Mouse (Mus musculus) midbrain, embryonic 12.5 days (tissue): ENCODE data around the gene Ap2a2. TPM values are rescaled to one million over a fixed set of nuclear protein-coding genes. Genes with fewer than 3 reads are reported as not detected.
"Not testable (repeated sequence)": the region's sequence is repeated elsewhere in the genome, so short reads cannot be mapped to it uniquely, and the experiment has no call there.

Experiments
- ATAC-seq: fragments of 200-750 bp; cut with Nextera tagmentation; 2 replicates; pipeline ENCODE4 v1.8.0; 2017; ENCODE audit warnings: low read depth, moderate TSS enrichment, moderate library complexity; ENCODE audit not compliant: low FRiP score
- H3K27ac ChIP-seq: fragments of 300-500 bp; sonication (generic); replicated peaks from 2 replicates; pipeline ENCODE4 v1.5.1; 2016; ENCODE audit warnings: mild to moderate bottlenecking
- H3K27me3 ChIP-seq: fragments of 300-500 bp; sonication (generic); 2 replicates; pipeline ENCODE4 v1.6.1; 2016; ENCODE audit warnings: mild to moderate bottlenecking
- H3K36me3 ChIP-seq: fragments of 300-500 bp; sonication (generic); 2 replicates; pipeline ENCODE4 v1.6.1; 2016
- H3K4me1 ChIP-seq: fragments of 300-500 bp; sonication (generic); 2 replicates; pipeline ENCODE4 v1.6.1; 2016
- H3K4me2 ChIP-seq: fragments of 300-500 bp; sonication (generic); replicated peaks from 2 replicates; pipeline ENCODE4 v1.6.1; 2016; ENCODE audit warnings: mild to moderate bottlenecking, moderate library complexity
- H3K4me3 ChIP-seq: fragments of 300-500 bp; sonication (generic); 2 replicates; pipeline ENCODE4 v1.5.1; 2016; ENCODE audit warnings: mild to moderate bottlenecking
- H3K9ac ChIP-seq: fragments of 300-500 bp; sonication (generic); replicated peaks from 2 replicates; pipeline ENCODE4 v1.6.1; 2016; ENCODE audit warnings: mild to moderate bottlenecking, moderate library complexity
- H3K9me3 ChIP-seq: fragments of 300-500 bp; sonication (generic); 2 replicates; pipeline ENCODE4 v1.6.1; 2016; ENCODE audit warnings: mild to moderate bottlenecking
- WGBS: fragments of 180-500 bp; shearing (Covaris S2); methylation state at CpG from one replicate; pipeline ENCODE4 v1.1.7; 2016; 5-methylcytosine and 5-hydroxymethylcytosine counted together
- polyA plus RNA-seq: library from polyadenylated mRNA; unstranded; fragments of >200 nt; fragmentation: Nextera tagmentation; extraction: Ambion mirVana; gene quantifications from 2 replicates; pipeline ENCODE4 v1.2.1, GENCODE M21; 2016

The Ap2a2 gene
- polyA plus RNA-seq, 1 experiment from 2014 or later: 109 TPM

DNA sequence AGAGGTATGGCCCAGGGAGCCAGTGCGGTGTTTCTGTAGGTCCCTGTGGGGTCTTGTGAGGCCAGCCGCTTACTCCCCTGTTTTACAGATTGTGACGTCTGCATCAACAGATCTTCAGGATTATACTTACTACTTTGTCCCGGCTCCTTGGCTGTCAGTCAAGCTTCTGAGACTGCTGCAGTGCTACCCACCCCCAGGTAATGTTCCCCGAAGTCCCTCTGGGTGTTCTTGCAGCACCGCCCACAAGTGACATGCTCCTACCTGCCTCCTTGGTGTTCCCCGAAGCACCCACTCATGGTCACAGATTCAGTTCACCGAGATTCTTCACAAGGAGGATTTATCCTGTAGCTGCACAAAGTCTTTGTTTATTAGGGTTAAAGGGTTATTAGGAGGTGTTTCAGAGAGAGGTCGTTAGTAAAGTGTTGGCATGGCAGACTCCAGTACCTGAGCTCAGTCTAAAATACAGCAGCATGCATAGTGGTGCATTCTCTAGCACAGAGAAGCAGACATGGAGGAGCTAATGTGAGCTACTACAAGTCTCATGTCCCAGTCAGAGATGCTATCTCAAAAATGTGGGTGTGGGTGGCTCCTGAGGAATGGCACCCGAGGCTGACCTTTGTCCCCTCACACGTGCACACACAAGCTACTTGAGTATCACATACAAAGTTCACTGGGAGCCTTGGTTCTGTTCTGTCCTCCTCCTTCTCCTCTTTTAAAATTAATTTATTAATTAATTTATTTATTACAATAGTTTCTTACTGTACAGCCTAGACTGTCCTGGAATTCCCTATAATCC, 47.9 kb downstream of the Ap2a2 start:
- no peak overlapping the region for H3K27ac ChIP-seq

DNA sequence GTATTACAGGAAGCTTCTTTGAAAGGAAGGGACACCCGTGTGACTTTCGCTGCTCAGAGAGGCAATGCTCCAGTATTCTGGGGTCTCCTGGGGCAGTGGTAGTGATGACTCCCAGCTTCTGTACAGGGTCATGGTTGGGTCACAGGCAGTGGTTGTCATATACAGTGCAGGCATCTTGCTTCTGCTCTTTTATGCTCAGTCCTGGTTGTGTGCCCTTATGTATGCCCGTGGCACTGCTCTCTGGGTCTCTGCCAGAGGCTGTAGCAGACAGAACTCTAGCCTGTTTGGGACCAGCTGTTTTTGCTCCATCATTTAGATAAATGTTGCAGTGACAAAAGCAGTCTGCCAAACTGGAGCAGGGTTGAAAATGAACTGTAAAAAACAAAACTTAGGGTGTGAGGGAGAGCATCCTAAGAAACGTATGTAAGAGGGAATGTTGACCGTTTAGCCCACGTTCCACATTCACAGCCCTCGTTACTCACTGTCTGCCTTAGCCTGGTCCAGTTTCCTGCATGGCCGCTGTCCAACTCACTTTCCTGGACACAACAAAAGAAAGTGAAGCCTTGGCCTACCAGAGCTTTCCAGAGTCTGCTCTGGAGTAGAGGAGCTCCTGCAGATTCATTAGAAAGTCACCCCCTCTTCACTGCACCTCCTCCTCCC, 49.9 kb downstream of the Ap2a2 start:
- Histone ChIP-seq H3K4me3 (no peak overlapping the region), H3K27me3 (no peaks in the 10 kb centered on the region), H3K4me1 (no peaks in the 10 kb centered on the region), H3K9ac (no peak overlapping the region), H3K27ac (no peak overlapping the region), H3K4me2 (no peak overlapping the region), H3K9me3 (no peaks in the 10 kb centered on the region), H3K36me3 (peaks cover 76% of the 10 kb centered on the region)
- 91% methylated on average over 8 of the region's 8 CpGs for WGBS
- ATAC-seq: no peak

More for the DNA sequence above, 47.9 kb downstream of the Ap2a2 start:
- Histone ChIP-seq H3K9ac (no peak overlapping the region), H3K4me3 (no peak overlapping the region), H3K36me3 (peaks cover 72% of the 10 kb centered on the region), H3K27me3 (no peaks in the 10 kb centered on the region), H3K4me1 (no peaks in the 10 kb centered on the region), H3K4me2 (no peak overlapping the region), H3K9me3 (no peaks in the 10 kb centered on the region)
- no peak for ATAC-seq
- WGBS: 91% methylated on average over 11 of the region's 11 CpGs

DNA sequence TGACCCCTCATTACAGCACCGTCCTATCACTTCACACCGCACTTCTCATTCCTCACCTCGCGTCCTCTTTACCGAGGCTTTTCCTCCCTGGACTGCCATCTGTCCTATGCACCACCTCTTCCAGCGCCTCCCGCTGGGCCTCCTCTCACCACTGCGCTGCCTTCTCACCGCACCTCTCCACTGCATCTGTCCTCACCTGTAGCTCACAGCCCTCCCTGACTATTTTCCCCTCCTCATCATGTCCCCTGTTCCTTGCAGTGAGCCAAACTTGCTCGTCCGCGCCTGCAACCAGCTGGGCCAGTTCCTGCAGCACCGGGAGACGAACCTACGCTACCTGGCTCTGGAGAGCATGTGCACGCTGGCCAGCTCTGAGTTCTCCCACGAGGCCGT, 50.4 kb downstream of the Ap2a2 start:
- no peak overlapping the region for H3K4me3 ChIP-seq
- no peak overlapping the region for H3K4me2 ChIP-seq
- H3K27ac ChIP-seq: no peak overlapping the region
- peaks cover 75% of the 10 kb centered on the region for H3K36me3 ChIP-seq
- H3K9me3 ChIP-seq: no peaks in the 10 kb centered on the region
- no peaks in the 10 kb centered on the region for H3K4me1 ChIP-seq
- H3K9ac ChIP-seq: no peak overlapping the region
- ATAC-seq: no peak
- 92% methylated on average over 18 of the region's 18 CpGs for WGBS
- H3K27me3 ChIP-seq: no peaks in the 10 kb centered on the region

DNA sequence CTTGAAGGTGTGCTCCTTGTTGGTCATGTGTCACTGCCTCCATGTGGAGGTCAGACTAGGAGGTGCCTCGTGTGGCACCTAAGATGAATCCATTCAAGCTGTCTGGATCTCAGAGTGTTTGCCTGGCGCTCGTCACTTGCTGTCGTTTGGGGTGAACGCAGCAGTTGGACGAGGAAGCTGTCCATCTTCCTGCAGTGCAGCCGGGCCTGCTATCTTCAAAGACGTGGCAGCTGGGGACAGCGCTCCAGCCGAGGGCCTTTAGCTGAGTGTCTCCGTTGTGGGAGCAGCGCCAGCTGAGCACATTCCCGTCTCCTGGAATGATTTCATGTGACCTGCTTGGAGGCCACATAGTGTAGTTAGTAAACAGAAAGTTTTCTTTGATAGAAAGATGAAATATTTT, 50.8 kb downstream of the Ap2a2 start:
- H3K9me3 ChIP-seq: no peaks in the 10 kb centered on the region
- no peaks in the 10 kb centered on the region for H3K27me3 ChIP-seq
- no peak overlapping the region for H3K9ac ChIP-seq
- no peak overlapping the region for H3K27ac ChIP-seq
- peaks cover 76% of the 10 kb centered on the region for H3K36me3 ChIP-seq
- H3K4me1 ChIP-seq: no peaks in the 10 kb centered on the region
- WGBS: 88% methylated on average over 13 of the region's 13 CpGs
- no peak overlapping the region for H3K4me2 ChIP-seq
- no peak overlapping the region for H3K4me3 ChIP-seq
- ATAC-seq: no peak

DNA sequence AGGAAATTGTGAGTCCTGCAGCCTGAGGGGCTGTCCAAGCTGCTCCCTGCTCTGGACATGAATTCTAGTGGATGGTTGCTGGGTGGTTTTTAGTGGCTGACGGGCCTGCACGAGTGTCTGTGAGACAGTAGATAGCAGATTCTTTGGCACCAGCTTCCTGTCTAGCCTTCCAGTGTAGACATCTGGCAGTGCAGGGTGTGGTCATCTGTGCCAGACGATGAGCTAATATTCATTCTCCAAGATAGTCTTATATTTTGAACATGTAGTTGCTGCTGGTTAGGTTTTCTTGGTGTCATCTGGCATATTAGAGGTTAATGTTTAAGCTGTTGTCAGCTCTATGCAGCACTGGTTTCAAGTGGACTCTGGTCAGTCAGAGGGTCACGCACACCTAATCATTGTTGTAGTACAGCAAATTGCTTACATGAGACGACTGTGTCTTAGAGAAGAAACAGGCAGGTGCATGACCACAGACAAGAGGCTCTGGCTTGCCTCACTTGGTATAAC, 52.4 kb downstream of the Ap2a2 start:
- H3K36me3 ChIP-seq: peaks cover 89% of the 10 kb centered on the region
- no peak for ATAC-seq

DNA sequence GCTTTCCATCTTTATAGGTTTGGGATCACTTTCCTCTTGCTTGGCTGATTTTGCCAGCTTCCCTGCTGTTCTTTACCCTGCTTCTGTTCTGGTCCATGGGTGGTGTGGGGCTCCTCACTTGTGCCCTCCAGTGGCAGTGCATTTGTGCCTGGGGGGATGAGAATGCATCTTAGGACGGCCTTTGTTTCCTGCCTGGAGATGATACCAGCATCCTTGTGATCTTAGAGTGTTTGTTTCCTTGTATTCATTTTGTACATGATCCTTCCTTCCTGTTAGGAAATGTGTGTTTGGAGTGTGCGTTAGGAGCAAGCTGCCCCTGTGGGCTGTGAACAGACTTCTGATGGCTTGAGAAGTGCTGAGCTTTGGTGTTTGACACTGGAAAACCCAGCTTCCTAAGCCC, 62.2 kb downstream of the Ap2a2 start:
- Histone ChIP-seq H3K9me3 (no peaks in the 10 kb centered on the region), H3K9ac (no peak overlapping the region), H3K27ac (no peak overlapping the region), H3K4me2 (no peak overlapping the region), H3K36me3 (peaks cover 90% of the 10 kb centered on the region), H3K4me1 (no peaks in the 10 kb centered on the region), H3K27me3 (no peaks in the 10 kb centered on the region), H3K4me3 (no peak overlapping the region)
- no peak for ATAC-seq
- 86% methylated on average over 2 of the region's 2 CpGs for WGBS

More for the DNA sequence above, 52.4 kb downstream of the Ap2a2 start:
- Histone ChIP-seq H3K9me3 (no peaks in the 10 kb centered on the region), H3K27me3 (no peaks in the 10 kb centered on the region), H3K9ac (no peak overlapping the region), H3K4me3 (no peak overlapping the region), H3K4me2 (no peak overlapping the region), H3K4me1 (no peaks in the 10 kb centered on the region), H3K27ac (no peak overlapping the region)
- WGBS: 90% methylated on average over 5 of the region's 5 CpGs

DNA sequence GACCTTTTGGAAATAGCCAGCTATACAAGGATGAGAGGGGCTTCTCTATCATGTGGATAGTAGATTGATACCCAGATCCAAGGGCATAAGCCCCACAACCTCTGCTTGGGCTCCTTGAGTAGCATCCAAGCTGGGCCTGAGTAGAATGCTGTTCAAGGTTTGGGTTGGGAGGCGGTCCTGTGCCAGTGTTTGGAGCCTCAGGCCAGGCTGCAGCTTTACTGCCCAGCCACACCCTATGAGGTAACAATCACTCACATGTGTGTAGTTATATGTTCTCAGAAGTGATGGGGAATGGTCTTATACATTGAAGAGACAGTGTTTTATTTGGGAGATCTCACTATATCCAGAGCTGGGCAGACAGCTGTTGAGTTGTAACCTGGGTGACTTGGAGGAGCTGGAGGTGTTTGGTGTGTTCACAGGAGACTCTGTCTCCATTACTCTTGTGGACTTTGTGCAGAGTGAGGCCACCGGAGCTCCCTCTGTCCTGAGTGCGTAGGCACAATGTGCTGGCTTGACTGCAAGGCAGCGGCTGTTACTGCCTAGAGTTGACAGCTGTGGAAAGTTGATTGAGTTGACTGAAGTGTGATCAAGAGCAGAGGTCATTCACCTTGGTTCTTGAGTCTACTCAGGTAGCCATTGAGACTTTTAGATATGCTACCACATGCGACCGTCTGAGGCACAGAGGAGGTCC, 63.3 kb downstream of the Ap2a2 start:
- ATAC-seq: no peak
- H3K9ac ChIP-seq: no peak overlapping the region
- H3K36me3 ChIP-seq: peaks cover 94% of the 10 kb centered on the region

DNA sequence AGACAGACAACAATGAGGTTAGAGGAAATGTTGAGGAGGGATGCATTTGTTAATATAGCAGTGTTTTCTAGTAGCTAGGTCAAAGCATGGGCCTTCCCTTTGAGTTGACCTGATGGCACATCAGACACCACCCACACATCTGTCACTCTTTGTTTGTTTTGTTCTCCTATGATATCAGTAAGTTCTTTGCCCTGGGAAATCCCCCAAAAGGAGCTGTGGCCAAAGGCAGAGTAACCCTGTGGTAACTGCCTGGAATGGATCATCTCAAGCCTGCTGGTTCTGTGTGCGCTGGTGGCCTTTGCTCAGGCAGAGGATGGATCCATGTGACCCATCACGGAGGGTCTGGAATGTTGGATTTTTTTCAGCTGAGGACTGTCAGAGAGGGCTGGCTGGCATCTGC, 66.0 kb downstream of the Ap2a2 start:
- Histone ChIP-seq H3K4me3 (no peak overlapping the region), H3K4me1 (no peaks in the 10 kb centered on the region), H3K36me3 (peaks cover 93% of the 10 kb centered on the region), H3K27me3 (no peaks in the 10 kb centered on the region), H3K4me2 (no peak overlapping the region), H3K9me3 (no peaks in the 10 kb centered on the region), H3K27ac (no peak overlapping the region), H3K9ac (no peak overlapping the region)
- ATAC-seq: no peak
- WGBS: 93% methylated on average over 2 of the region's 2 CpGs

More for the DNA sequence above, 63.3 kb downstream of the Ap2a2 start:
- Histone ChIP-seq H3K4me2 (no peak overlapping the region), H3K4me1 (no peaks in the 10 kb centered on the region), H3K4me3 (no peak overlapping the region), H3K27ac (no peak overlapping the region), H3K9me3 (no peaks in the 10 kb centered on the region), H3K27me3 (no peaks in the 10 kb centered on the region)
- 97% methylated on average over 6 of the region's 6 CpGs for WGBS

DNA sequence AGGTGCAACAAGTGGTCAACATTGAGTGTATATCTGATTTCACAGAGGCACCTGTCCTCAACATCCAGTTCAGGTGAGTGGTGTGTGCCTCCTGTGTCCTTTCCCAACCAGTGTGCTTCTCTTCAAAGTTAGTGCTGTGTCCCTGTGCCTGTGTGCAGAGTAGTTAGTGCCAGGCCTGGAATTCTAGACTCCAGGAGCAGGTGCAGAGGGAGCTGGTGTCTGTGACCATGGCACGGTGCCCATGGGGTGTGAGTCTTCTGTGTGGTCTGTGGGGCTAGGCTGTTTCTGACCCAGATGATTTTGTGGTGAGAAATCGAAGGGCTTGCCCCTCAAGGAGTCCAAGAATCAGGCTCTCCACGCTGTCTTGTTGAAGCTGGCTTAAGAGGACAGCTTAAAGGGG, 67.3 kb downstream of the Ap2a2 start:
- Histone ChIP-seq H3K9me3 (no peaks in the 10 kb centered on the region), H3K4me2 (no peak overlapping the region), H3K9ac (no peak overlapping the region), H3K36me3 (peaks cover 95% of the 10 kb centered on the region), H3K4me1 (no peaks in the 10 kb centered on the region), H3K27me3 (no peaks in the 10 kb centered on the region), H3K4me3 (no peak overlapping the region), H3K27ac (no peak overlapping the region)
- 98% methylated on average over 3 of the region's 3 CpGs for WGBS
- ATAC-seq: no peak

DNA sequence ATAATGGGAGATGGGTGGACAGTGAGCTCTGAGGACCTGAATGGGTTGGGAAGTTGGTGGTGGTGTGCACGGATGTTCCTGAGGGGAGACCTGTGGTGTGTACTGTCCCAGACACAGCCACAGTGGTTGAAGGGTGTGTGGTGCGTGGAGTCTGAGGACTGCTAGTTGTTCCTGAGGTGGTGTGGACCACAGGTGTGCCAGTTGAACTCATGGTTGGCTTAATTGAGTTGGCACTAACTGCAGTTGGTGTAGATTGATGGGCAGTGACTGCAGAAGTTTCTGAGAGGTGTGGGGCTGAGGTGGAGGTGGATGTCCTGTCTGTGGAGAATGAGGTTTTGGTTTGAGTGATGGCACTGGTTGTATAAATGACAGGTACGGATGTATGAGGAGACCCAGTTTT, 76.1 kb downstream of the Ap2a2 start:
- peak; percentile 70 for ATAC-seq
- WGBS: 94% methylated on average over 1 of the region's 3 CpGs
- not testable (repeated sequence) for H3K27me3 ChIP-seq, H3K4me3 ChIP-seq, H3K4me2 ChIP-seq, H3K9ac ChIP-seq, H3K9me3 ChIP-seq, H3K4me1 ChIP-seq, H3K27ac ChIP-seq
- H3K36me3 ChIP-seq: peaks cover 20% of the 10 kb centered on the region

DNA sequence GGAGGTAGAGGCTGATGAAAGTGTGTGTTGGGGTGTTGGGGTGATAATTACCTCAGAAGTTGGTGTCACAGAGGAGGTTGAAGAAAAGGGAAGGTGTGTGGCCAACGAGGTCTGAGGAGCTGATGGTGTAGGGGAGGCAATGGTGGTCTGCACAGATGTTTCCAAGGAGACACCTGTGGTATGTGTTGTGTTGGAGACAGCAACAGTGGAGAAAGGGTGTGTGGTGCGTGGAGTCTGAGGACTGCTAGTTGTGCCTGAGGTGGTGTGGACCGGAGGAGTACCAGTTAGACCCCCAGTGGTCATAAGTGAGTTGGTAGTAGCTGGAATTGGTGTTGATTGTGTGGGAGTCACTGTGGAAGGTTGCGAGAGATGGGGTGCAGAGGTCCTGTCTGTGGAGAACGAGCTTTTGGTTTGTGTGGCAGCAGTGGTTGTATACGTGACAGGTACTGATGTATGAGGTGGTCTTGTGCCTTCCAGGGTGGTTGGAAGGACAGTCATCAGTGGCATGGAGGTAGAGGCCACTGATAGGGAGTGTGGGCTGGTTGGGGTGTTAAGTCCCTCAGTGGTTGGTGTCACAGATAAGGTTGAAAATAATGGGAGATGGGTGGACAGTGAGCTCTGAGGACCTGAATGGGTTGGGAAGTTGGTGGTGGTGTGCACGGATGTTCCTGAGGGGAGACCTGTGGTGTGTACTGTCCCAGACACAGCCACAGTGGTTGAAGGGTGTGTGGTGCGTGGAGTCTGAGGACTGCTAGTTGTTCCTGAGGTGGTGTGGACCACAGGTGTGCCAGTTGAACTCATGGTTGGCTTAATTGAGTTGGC, 76.8 kb downstream of the Ap2a2 start:
- peaks cover 13% of the 10 kb centered on the region for H3K36me3 ChIP-seq
- not testable (repeated sequence) for H3K27me3 ChIP-seq, H3K4me2 ChIP-seq, H3K9ac ChIP-seq, H3K27ac ChIP-seq, H3K4me3 ChIP-seq, H3K9me3 ChIP-seq, H3K4me1 ChIP-seq
- WGBS: 93% methylated on average over 6 of the region's 8 CpGs
- ATAC-seq: peak; percentile 64
